8 mouse cellular contexts compared by ENCODE assay signal in genomic region chr13:20299424-20299823, GRCm38 (mm10).
DNase-seq lines count a peak whose midpoint lies in the region; ATAC-seq lines count a peak whose summit lies in the region.

No protein-coding gene starts in this region.

- no peaks in the 10 kb centered on the region for H3K27me3 ChIP-seq in intestine, embryonic 16.5 days (replicated peaks; ENCODE audit: control insufficient read depth, insufficient read depth, low read length)
- H3K27me3 ChIP-seq in intestine, embryonic 15.5 days (replicated peaks): no peaks in the 10 kb centered on the region
- no peaks in the 10 kb centered on the region for H3K27me3 ChIP-seq in hindbrain, embryonic 15.5 days

- 65% methylated on average over 3 of the region's 3 CpGs for WGBS in intestine, embryonic 16.5 days
- 65% methylated on average over 3 of the region's 3 CpGs for whole genome bisulfite sequencing in intestine, embryonic 15.5 days
- 64% methylated on average over 3 of the region's 3 CpGs for WGBS in hindbrain, embryonic 15.5 days

- H3K4me3 ChIP-seq in intestine, embryonic 16.5 days (ENCODE audit: low read length): no peak overlapping the region
- H3K4me3 ChIP-seq in intestine, embryonic 15.5 days (replicated peaks): no peak overlapping the region
- H3K4me3 ChIP-seq in hindbrain, embryonic 15.5 days: no peak overlapping the region

- peak; percentile 68 for DNase-seq in ES-CJ7 (ENCODE audit: low read depth, low spot score)
- peak; percentile 37 for DNase-seq in cerebellum, adult 9-11 months
- no peak for DNase-seq in urinary bladder, postnatal 4 days (ENCODE audit: low spot score in 2 of 2)

- no peak overlapping the region for H3K27ac ChIP-seq in intestine, embryonic 16.5 days (ENCODE audit: low read length)
- no peak overlapping the region for H3K27ac ChIP-seq in intestine, embryonic 15.5 days
- no peak overlapping the region for H3K27ac ChIP-seq in hindbrain, embryonic 15.5 days (replicated peaks)

- ATAC-seq in intestine, embryonic 16.5 days: 0 out of 2 replicates have a peak, but pooled peaks have one; percentile 32
- no peak for ATAC-seq in intestine, embryonic 15.5 days
- peak; percentile 68 for ATAC-seq in hindbrain, embryonic 15.5 days (ENCODE audit: low FRiP score, low read depth)
- peak; percentile 81 for ATAC-seq in megakaryocyte progenitor cell, adult 5-6 weeks (replicated peaks; ENCODE audit: poor library complexity)
- ATAC-seq in inflammation-experienced regulatory T-cells, adult 6 months: no peak

- H3K9me3 ChIP-seq in intestine, embryonic 16.5 days (ENCODE audit: control insufficient read depth, low read length): no peaks in the 10 kb centered on the region
- no peaks in the 10 kb centered on the region for H3K9me3 ChIP-seq in intestine, embryonic 15.5 days
- no peaks in the 10 kb centered on the region for H3K9me3 ChIP-seq in hindbrain, embryonic 15.5 days

- no peak overlapping the region for H3K9ac ChIP-seq in intestine, embryonic 16.5 days (ENCODE audit: low read depth, low read length)
- no peak overlapping the region for H3K9ac ChIP-seq in intestine, embryonic 15.5 days
- no peak overlapping the region for H3K9ac ChIP-seq in hindbrain, embryonic 15.5 days

- no peak overlapping the region for H3K4me2 ChIP-seq in intestine, embryonic 16.5 days (ENCODE audit: low read depth, low read length)
- no peak overlapping the region for H3K4me2 ChIP-seq in intestine, embryonic 15.5 days (replicated peaks)
- H3K4me2 ChIP-seq in hindbrain, embryonic 15.5 days: no peak overlapping the region

- H3K4me1 ChIP-seq in intestine, embryonic 16.5 days (ENCODE audit: control insufficient read depth, insufficient read depth, low read length): no peaks in the 10 kb centered on the region
- H3K4me1 ChIP-seq in intestine, embryonic 15.5 days (replicated peaks): no peaks in the 10 kb centered on the region
- H3K4me1 ChIP-seq in hindbrain, embryonic 15.5 days (replicated peaks): no peaks in the 10 kb centered on the region

- no peaks in the 10 kb centered on the region for H3K36me3 ChIP-seq in intestine, embryonic 16.5 days (ENCODE audit: control insufficient read depth, insufficient read depth, low read length)
- no peaks in the 10 kb centered on the region for H3K36me3 ChIP-seq in intestine, embryonic 15.5 days
- no peaks in the 10 kb centered on the region for H3K36me3 ChIP-seq in hindbrain, embryonic 15.5 days

Comparison
In these comparisons a context has a peak if more than half of its experiments do, and no peak if none do; other contexts are left out.
1. ATAC-seq: peak in intestine, embryonic 16.5 days (single experiment), hindbrain, embryonic 15.5 days (single experiment) and megakaryocyte progenitor cell, adult 5-6 weeks (single experiment); none in intestine, embryonic 15.5 days (single experiment) and inflammation-experienced regulatory T-cells, adult 6 months (single experiment).
2. DNase-seq: peak in ES-CJ7 (single experiment) and cerebellum, adult 9-11 months (single experiment); none in urinary bladder, postnatal 4 days (0 of 2).